Mouse (Mus musculus): Measurements from ENCODE around the gene Rcbtb2. TPM values are rescaled to one million over a fixed set of nuclear protein-coding genes. Genes with fewer than 3 reads are reported as not detected.

Gene Rcbtb2
- total and polyA plus RNA-seq, 2 experiments from 2014 or later, result 48.9 to 63.9 TPM

DNA sequence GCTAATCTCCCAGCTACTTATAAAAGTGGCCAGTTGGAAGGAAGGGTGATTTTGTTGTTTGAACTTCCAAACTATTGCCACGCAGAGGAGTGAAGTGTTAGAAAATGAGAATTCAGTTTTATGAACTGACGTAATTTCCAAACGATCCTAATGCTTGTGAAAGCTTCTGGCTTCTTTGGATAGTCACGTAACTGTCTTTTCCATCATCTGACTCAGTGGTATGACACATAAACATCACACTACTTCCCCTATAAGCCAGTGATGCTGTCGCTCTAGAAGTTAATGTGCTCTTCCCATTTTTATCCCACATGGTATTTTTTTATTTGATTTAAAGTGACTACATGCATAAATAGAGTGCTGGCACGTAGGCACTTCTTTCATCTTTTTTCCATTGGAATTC lies 45.8 kb downstream of the Rcbtb2 start:
- TF ChIP-seq CTCF (IDR thresholded peaks at IDR 0.05; ENCODE audit: low read depth), result no peak
- no peak for DNase-seq
- Histone ChIP-seq H3K4me1 (ENCODE audit: insufficient read depth) (no peaks in the 10 kb centered on the region), H3K27me3 (ENCODE audit: insufficient read depth, low read length) (no peaks in the 10 kb centered on the region), H3K36me3 (ENCODE audit: insufficient read depth) (peaks cover 52% of the 10 kb centered on the region), H3K4me2 (ENCODE audit: low read depth) (no peak overlapping the region), H3K4me3 (ENCODE audit: low read depth, low read length) (no peak overlapping the region), H3K9me3 (ENCODE audit: low read length) (no peaks in the 10 kb centered on the region), H3K9ac (no peak overlapping the region), H3K27ac (ENCODE audit: low read depth, low read length) (no peak overlapping the region)
- 92% methylated on average over 6 of the region's 6 CpGs for WGBS
- ATAC-seq, result no peak

DNA sequence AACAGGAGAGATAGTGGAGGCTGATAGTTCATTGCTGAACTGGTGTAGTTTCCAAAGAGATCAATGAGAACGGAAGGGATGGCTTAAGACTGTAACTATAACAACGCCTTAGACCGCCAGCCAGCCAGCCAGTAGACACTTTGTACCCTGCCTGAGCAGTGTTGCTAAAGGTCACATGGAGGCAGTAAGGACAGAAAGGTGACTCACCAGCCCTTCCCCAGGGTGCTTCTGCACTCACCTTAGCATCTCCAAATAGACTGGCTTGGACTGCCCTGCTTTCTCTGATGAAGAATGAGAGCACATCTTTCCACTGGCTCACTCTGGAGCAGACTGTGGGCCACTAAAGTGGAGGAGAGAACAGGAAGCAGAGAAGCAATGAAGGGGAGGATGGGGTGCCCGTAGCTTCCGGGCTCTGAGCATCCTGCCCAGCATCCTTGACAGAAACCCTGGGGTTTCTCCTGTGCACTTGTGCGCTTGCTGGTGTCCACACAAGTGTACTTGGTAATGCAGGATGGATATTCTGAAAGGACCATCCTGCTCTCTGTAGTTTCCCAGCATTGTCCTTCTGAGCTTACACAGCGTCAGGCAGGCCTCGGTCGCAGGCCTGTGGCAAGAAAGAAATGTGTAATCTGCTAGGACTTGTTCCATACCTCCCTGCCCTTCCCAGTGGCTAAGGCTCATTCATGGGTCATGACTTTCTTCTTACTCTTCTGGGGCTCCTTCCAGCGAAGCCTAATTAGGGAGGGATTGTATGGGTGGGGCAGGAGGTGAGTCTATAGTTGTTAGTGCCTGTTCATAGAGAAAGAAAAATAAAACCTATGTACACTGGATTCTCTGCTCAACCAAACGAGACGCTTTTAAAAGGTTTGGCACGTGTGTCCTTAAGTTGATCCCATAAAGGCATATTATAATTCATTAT lies 47.3 kb downstream of the Rcbtb2 start:
- no peak overlapping the region for H3K27ac ChIP-seq (ENCODE audit: low read depth, low read length)
- no peak overlapping the region for H3K9ac ChIP-seq
- 70% methylated on average over 13 of the region's 13 CpGs for WGBS
- H3K4me3 ChIP-seq (ENCODE audit: low read depth, low read length), result no peak overlapping the region
- H3K4me1 ChIP-seq (ENCODE audit: insufficient read depth), result no peaks in the 10 kb centered on the region
- no peak for DNase-seq
- no peak for ATAC-seq
- no peak for TF ChIP-seq CTCF (IDR thresholded peaks at IDR 0.05; ENCODE audit: low read depth)
- H3K36me3 ChIP-seq (ENCODE audit: insufficient read depth), result peaks cover 39% of the 10 kb centered on the region
- H3K9me3 ChIP-seq (ENCODE audit: low read length), result no peaks in the 10 kb centered on the region
- no peak overlapping the region for H3K4me2 ChIP-seq (ENCODE audit: low read depth)
- H3K27me3 ChIP-seq (ENCODE audit: insufficient read depth, low read length), result no peaks in the 10 kb centered on the region

DNA sequence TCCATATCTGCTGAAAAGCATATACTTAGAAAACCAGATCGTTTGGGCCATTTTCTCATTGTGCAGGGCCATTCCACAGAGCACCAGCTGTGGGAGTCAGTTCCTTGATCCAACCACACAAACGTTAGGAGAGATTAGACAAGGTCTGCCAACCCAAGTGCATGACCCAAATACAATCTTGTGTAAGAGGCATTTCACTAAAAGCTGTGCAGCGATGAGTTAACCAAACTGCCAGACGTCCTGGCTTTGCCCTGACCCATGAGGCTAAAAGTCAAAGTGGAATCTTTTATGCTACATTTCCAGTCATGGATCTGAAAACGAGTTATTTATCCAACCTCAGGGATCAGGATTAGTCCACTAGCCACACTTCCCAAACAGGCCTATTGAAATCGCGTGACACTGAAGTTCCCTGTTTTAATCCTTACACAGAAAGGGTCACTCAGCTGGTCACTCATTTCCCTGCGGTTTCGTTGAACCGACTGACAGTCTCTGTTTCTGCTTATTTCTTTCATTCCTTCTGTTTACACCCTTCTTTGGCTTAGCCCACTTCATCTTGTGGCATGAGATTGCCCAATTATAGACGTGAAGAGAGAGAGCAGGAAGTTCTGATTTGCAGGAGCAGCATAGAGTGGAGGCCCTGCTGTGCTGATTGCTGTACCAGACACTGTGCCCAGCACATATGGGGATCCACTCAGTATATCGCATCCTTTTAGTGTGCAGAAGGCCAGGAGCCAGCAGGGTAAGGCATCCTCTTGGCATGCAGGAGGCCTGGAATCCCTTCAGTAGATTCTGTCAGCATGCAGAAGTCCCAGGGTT lies 49.6 kb downstream of the Rcbtb2 start:
- H3K9ac ChIP-seq, result no peak overlapping the region
- H3K4me3 ChIP-seq (ENCODE audit: low read depth, low read length), result no peak overlapping the region
- TF ChIP-seq CTCF (IDR thresholded peaks at IDR 0.05; ENCODE audit: low read depth), result no peak
- no peak overlapping the region for H3K4me2 ChIP-seq (ENCODE audit: low read depth)
- no peaks in the 10 kb centered on the region for H3K9me3 ChIP-seq (ENCODE audit: low read length)
- H3K36me3 ChIP-seq (ENCODE audit: insufficient read depth), result peaks cover 28% of the 10 kb centered on the region
- WGBS, result 38% methylated on average over 12 of the region's 12 CpGs
- ATAC-seq (peak; percentile 86), DNase-seq (peak; percentile 26)
- no peak overlapping the region for H3K27ac ChIP-seq (ENCODE audit: low read depth, low read length)
- H3K4me1 ChIP-seq (ENCODE audit: insufficient read depth), result no peaks in the 10 kb centered on the region
- no peaks in the 10 kb centered on the region for H3K27me3 ChIP-seq (ENCODE audit: insufficient read depth, low read length)

DNA sequence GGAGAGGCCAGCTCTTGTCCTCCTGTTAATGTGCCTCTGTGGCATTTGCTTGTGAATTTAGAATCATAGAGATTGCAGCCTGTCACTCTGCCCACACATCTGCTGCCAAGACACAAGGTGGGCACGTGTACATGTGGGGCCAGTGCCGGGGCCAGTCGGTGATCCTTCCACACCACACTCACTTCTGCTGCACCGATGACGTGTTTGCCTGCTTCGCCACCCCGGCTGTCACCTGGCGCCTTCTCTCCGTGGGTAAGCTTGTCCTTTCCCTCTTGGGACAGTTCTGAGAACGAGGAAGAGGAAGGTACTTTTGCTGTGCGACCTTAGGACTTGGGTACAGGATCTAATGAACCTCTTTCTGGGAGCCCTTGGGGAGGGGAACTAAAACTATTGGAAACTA lies 50.8 kb downstream of the Rcbtb2 start:
- H3K27me3 ChIP-seq (ENCODE audit: insufficient read depth, low read length), result no peaks in the 10 kb centered on the region
- peaks cover 27% of the 10 kb centered on the region for H3K36me3 ChIP-seq (ENCODE audit: insufficient read depth)
- no peak for ATAC-seq

DNA sequence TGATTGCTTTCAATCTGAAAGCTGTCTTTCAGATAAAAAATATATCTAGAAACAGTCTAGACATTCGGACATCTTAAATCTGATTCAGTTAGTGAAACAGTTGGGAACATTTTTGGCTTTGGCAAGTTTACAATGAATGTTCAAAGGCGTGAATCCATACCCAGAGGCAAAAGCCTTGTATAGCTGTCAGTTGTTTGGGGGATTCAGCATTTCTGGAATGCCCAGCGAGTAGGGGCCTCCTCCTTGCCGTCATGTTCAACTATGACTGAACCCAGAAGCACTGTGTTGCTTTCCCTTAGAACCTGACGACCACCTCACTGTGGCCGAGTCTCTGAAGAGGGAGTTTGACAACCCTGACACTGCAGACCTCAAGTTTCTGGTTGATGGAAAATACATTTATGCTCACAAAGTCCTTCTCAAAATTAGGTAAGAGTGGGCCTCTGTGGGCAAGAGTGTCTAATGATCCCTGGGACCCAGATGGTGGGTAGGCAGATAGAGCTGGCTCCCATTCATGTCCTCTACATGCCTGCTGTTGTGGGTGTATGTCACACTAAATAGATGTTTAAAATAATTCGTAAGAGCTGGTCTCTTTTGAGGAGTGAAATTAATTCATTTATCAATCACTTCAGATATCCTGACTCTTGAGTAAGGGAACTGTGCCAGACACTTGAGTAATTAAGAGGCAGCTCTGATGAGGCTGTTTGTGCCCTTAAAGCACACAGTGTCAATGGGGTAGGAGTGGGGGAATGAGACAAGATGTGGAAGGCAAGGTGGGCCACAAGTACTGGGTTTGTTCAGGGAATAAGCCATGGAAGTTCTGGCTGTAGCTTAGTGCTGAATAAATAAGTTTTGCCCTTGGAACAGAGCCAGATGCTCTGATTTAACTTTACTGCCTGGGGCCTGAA lies 51.5 kb downstream of the Rcbtb2 start:
- Histone ChIP-seq H3K4me2 (ENCODE audit: low read depth) (no peak overlapping the region), H3K4me1 (ENCODE audit: insufficient read depth) (no peaks in the 10 kb centered on the region), H3K4me3 (ENCODE audit: low read depth, low read length) (no peak overlapping the region), H3K27me3 (ENCODE audit: insufficient read depth, low read length) (no peaks in the 10 kb centered on the region), H3K9me3 (ENCODE audit: low read length) (no peaks in the 10 kb centered on the region), H3K27ac (ENCODE audit: low read depth, low read length) (no peak overlapping the region), H3K36me3 (ENCODE audit: insufficient read depth) (peaks cover 26% of the 10 kb centered on the region), H3K9ac (no peak overlapping the region)
- DNase-seq, result no peak
- 39% methylated on average over 7 of the region's 7 CpGs for WGBS
- TF ChIP-seq CTCF (IDR thresholded peaks at IDR 0.05; ENCODE audit: low read depth), result no peak
- peak; percentile 12; the same call in 1 of the 2 replicates for ATAC-seq

More for the DNA sequence above, 50.8 kb downstream of the Rcbtb2 start:
- H3K9ac ChIP-seq, result no peak overlapping the region
- no peaks in the 10 kb centered on the region for H3K9me3 ChIP-seq (ENCODE audit: low read length)
- no peaks in the 10 kb centered on the region for H3K4me1 ChIP-seq (ENCODE audit: insufficient read depth)
- no peak overlapping the region for H3K4me3 ChIP-seq (ENCODE audit: low read depth, low read length)
- no peak overlapping the region for H3K4me2 ChIP-seq (ENCODE audit: low read depth)
- 70% methylated on average over 11 of the region's 11 CpGs for WGBS
- no peak for DNase-seq
- H3K27ac ChIP-seq (ENCODE audit: low read depth, low read length), result no peak overlapping the region
- TF ChIP-seq CTCF (IDR thresholded peaks at IDR 0.05; ENCODE audit: low read depth), result no peak

DNA sequence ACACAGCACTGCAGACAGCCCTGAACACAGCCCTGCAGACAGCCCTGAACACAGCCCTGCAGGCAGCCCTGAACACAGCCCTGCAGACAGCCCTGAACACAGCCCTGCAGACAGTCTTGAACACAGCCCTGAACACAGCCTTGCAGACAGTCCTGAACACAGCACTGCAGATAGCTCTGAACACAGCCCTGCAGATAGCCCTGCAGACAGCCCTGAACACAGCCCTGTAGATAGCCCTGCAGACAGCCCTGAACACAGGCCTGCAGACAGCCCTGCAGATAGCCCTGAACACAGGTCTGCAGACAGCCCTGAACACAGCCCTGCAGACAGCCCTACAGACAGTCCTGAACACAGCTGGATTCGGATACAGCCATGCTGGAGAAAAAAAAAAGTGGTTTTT lies 52.2 kb downstream of the Rcbtb2 start:
- Histone ChIP-seq H3K4me1 (ENCODE audit: insufficient read depth) (no peaks in the 10 kb centered on the region), H3K27ac (ENCODE audit: low read depth, low read length) (no peak overlapping the region), H3K9me3 (ENCODE audit: low read length) (no peaks in the 10 kb centered on the region), H3K27me3 (ENCODE audit: insufficient read depth, low read length) (no peaks in the 10 kb centered on the region), H3K4me2 (ENCODE audit: low read depth) (no peak overlapping the region), H3K9ac (no peak overlapping the region), H3K4me3 (ENCODE audit: low read depth, low read length) (no peak overlapping the region), H3K36me3 (ENCODE audit: insufficient read depth) (peaks cover 20% of the 10 kb centered on the region)
- ATAC-seq (no peak), DNase-seq (no peak)
- 84% methylated on average over 1 of the region's 1 CpGs for WGBS
- TF ChIP-seq CTCF (IDR thresholded peaks at IDR 0.05; ENCODE audit: low read depth), result no peak
